Mouse (Mus musculus): Measurements from ENCODE around the gene Dido1. TPM values are rescaled to one million over a fixed set of nuclear protein-coding genes. Genes with fewer than 3 reads are reported as not detected.

Dido1 gene
- polyA plus RNA-seq, 1 experiment from 2014 or later = 30.8 TPM

DNA sequence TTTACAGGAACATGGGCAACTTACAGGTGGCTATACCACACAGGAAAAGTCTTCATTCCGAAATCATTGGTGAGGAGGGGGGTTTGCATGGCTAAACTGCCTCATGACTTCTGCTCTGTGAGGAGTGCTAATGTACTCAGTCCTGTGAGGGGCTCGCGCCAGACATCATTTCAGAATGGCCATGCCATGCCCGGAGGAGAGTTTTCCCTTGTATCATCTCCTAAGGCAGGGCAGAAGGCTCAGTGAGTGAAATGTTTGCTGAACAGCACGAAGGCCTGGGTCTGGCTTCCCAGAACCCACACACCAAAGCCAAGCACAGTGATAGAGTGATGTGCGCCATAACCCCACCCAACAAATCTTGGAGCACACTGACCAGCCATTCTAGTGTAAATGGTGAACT is 33.0 kb upstream of the Dido1 start:
- DNase-seq (ENCODE audit: low read depth, low spot score) (no peak), ATAC-seq (no peak)
- peaks cover 25% of the 10 kb centered on the region for H3K27me3 ChIP-seq
- in situ Hi-C loops (cut with MboI; ENCODE audit: low pct_unique_long_range_greater_than_20kb) = loop anchor here (10.0 kb wide), 1 partner anchor 168 kb away; no protein-coding TSS in a partner anchor
- ChIA-PET POLR2A (no interaction called here), CTCF (no interaction called here)
- TF ChIP-seq CTCF (IDR thresholded peaks at IDR 0.05) = no peak

GRCm38 (mm10) chr2:180741421-180741820 is 31.6 kb upstream of the Dido1 start:
- no peak for TF ChIP-seq CTCF (IDR thresholded peaks at IDR 0.05)
- H3K27me3 ChIP-seq = peaks cover 25% of the 10 kb centered on the region
- DNase-seq (ENCODE audit: low read depth, low spot score) (no peak), ATAC-seq (no peak)
- ChIA-PET POLR2A (no interaction called here), CTCF (interaction anchor here (1.7 kb wide), 1 partner anchor 84 kb away, joined by 4 read pairs; no protein-coding TSS in a partner anchor)
- in situ Hi-C loops (cut with MboI; ENCODE audit: low pct_unique_long_range_greater_than_20kb) = loop anchor here (10.0 kb wide), 1 partner anchor 167 kb away; no protein-coding TSS in a partner anchor

DNA sequence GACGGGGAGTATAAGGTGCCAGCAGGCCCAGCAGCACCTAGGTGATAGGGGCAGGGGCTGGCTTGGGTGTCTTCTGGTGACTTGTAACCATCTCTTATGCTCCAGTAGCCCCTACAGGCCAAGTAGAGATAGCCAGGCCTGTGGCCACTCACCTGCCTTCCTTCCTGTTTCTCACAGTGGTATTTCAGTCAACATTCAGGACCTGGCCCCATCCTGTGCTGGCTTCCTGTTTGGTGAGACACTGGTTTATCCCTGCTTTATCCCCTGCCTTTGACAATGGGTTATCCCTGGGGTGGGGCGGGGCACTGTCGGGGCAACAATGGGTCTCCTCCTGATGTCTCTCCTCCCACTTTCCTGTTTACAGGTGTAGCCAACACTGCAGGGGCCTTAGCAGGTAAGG is 30.6 kb upstream of the Dido1 start:
- ChIA-PET POLR2A (no interaction called here), CTCF (interaction anchor here (1.7 kb wide), 1 partner anchor 83 kb away, joined by 4 read pairs; no protein-coding TSS in a partner anchor)
- H3K27me3 ChIP-seq = peaks cover 25% of the 10 kb centered on the region
- ATAC-seq (no peak), DNase-seq (ENCODE audit: low read depth, low spot score) (no peak)
- no peak for TF ChIP-seq CTCF (IDR thresholded peaks at IDR 0.05)
- in situ Hi-C loops (cut with MboI; ENCODE audit: low pct_unique_long_range_greater_than_20kb) = loop anchor here (10.0 kb wide), 1 partner anchor 166 kb away; no protein-coding TSS in a partner anchor

DNA sequence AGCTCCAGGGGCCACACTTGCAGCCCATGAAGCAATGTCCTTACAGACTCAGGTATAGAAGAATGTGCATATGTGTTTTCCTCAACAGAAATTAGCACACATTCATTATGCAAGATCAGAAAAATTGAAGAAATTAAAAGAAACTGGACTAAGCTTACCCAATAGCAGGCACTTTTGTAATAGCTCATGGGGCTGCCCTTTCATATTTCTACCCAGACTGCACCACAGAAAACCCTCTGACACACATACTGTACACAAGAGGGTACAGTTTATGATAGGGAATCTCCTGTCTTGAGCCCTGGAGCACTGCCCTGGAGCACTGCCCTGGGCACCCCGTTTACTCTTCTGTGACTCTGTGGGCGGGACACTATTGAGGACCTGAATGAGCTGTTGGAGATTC is 28.2 kb upstream of the Dido1 start:
- no peak for TF ChIP-seq CTCF (IDR thresholded peaks at IDR 0.05)
- ChIA-PET POLR2A (no interaction called here), CTCF (no interaction called here)
- no peak for DNase-seq (ENCODE audit: low read depth, low spot score)
- peaks cover 22% of the 10 kb centered on the region for H3K27me3 ChIP-seq
- in situ Hi-C loops (cut with MboI; ENCODE audit: low pct_unique_long_range_greater_than_20kb) = no loop called here
- no peak for ATAC-seq

GRCm38 (mm10) chr2:180735232-180735631 is 25.4 kb upstream of the Dido1 start:
- no peak for ATAC-seq
- in situ Hi-C loops (cut with MboI; ENCODE audit: low pct_unique_long_range_greater_than_20kb) = no loop called here
- POLR2A ChIA-PET = interaction anchor here (0.6 kb wide), 1 partner anchor 391 kb away, joined by 3 read pairs; no protein-coding TSS in a partner anchor

GRCm38 (mm10) chr2:180731984-180732383 is 22.2 kb upstream of the Dido1 start:
- POLR2A ChIA-PET = no interaction called here
- no peak for ATAC-seq
- peaks cover 4% of the 10 kb centered on the region for H3K27me3 ChIP-seq
- in situ Hi-C loops (cut with MboI; ENCODE audit: low pct_unique_long_range_greater_than_20kb) = no loop called here
- no peak for DNase-seq (ENCODE audit: low read depth, low spot score)
- CTCF ChIA-PET = no interaction called here
- no peak for TF ChIP-seq CTCF (IDR thresholded peaks at IDR 0.05)

More at GRCm38 (mm10) chr2:180735232-180735631, 25.4 kb upstream of the Dido1 start:
- no peak for DNase-seq (ENCODE audit: low read depth, low spot score)
- CTCF ChIA-PET = interaction anchor here (2.5 kb wide), 1 partner anchor 9 kb away, joined by 7 read pairs; no protein-coding TSS in a partner anchor
- peaks cover 14% of the 10 kb centered on the region for H3K27me3 ChIP-seq
- no peak for TF ChIP-seq CTCF (IDR thresholded peaks at IDR 0.05)

DNA sequence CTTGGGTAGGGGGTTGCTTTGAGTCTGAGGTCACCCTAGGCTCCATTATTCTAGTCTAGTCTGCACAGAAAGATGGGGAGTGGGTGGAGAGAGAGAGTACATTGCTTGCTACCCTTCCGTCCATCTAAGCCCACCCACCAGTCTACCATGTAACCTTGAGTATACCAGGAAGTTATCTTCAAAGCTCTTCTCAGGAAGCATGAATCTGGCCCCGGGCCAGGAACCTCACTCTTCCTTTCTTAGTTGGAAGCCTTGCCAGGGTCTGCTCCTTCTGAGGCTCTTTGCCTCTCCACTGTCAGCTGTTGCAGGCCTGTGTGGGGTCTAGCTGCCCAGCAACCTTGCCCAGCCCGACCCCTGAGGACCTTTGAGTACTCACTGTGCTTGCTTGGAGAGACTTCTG is 21.2 kb upstream of the Dido1 start:
- H3K27me3 ChIP-seq = peaks cover 4% of the 10 kb centered on the region
- ATAC-seq (no peak), DNase-seq (ENCODE audit: low read depth, low spot score) (no peak)
- ChIA-PET CTCF (no interaction called here), POLR2A (no interaction called here)
- in situ Hi-C loops (cut with MboI; ENCODE audit: low pct_unique_long_range_greater_than_20kb) = no loop called here
- TF ChIP-seq CTCF (IDR thresholded peaks at IDR 0.05) = no peak

- no peak for DNase-seq (ENCODE audit: low read depth, low spot score)
- ChIA-PET POLR2A (no interaction called here), CTCF (interaction anchor here (1.3 kb wide), 1 partner anchor 22 kb away, joined by 3 read pairs; no protein-coding TSS in a partner anchor)
- no peak for ATAC-seq
- no peak for TF ChIP-seq CTCF (IDR thresholded peaks at IDR 0.05)
- in situ Hi-C loops (cut with MboI; ENCODE audit: low pct_unique_long_range_greater_than_20kb) = no loop called here
- H3K27me3 ChIP-seq = peaks cover 4% of the 10 kb centered on the region
Measured at GRCm38 (mm10) chr2:180727613-180728021, 17.8 kb upstream of the Dido1 start.

- ChIA-PET CTCF (interaction anchor here (1.3 kb wide), 1 partner anchor 21 kb away, joined by 3 read pairs; no protein-coding TSS in a partner anchor), POLR2A (interaction anchor here (0.6 kb wide), 1 partner anchor 47 kb away, joined by 3 read pairs; no protein-coding TSS in a partner anchor)
- H3K27me3 ChIP-seq = no peaks in the 10 kb centered on the region
- DNase-seq (ENCODE audit: low read depth, low spot score) (no peak), ATAC-seq (no peak)
- in situ Hi-C loops (cut with MboI; ENCODE audit: low pct_unique_long_range_greater_than_20kb) = no loop called here
- TF ChIP-seq CTCF (IDR thresholded peaks at IDR 0.05) = no peak
Measured at GRCm38 (mm10) chr2:180726658-180727442, 17.1 kb upstream of the Dido1 start.

GRCm38 (mm10) chr2:180725856-180726629 is 16.2 kb upstream of the Dido1 start:
- no peak for DNase-seq (ENCODE audit: low read depth, low spot score)
- ChIA-PET CTCF (no interaction called here), POLR2A (no interaction called here)
- ATAC-seq = no peak
- in situ Hi-C loops (cut with MboI; ENCODE audit: low pct_unique_long_range_greater_than_20kb) = no loop called here
- no peak for TF ChIP-seq CTCF (IDR thresholded peaks at IDR 0.05)
- no peaks in the 10 kb centered on the region for H3K27me3 ChIP-seq

GRCm38 (mm10) chr2:180725414-180725778 is 15.6 kb upstream of the Dido1 start:
- no peak for ATAC-seq
- H3K27me3 ChIP-seq = no peaks in the 10 kb centered on the region
- ChIA-PET POLR2A (no interaction called here), CTCF (no interaction called here)
- in situ Hi-C loops (cut with MboI; ENCODE audit: low pct_unique_long_range_greater_than_20kb) = no loop called here
- DNase-seq (ENCODE audit: low read depth, low spot score) = no peak
- TF ChIP-seq CTCF (IDR thresholded peaks at IDR 0.05) = no peak
